Mouse (Mus musculus): ENCODE measurements around the gene Gnmt. TPM values are rescaled to one million over a fixed set of nuclear protein-coding genes. Genes with fewer than 3 reads are reported as not detected.
"Not testable (repeated sequence)": the region's sequence is repeated elsewhere in the genome, so short reads cannot be mapped to it uniquely, and the experiment has no call there.

The Gnmt gene
- polyA plus RNA-seq (2015; fragmentation: Nextera tagmentation; extraction: Ambion mirVana) = 1.5 and 2.8 TPM in 2 replicates

GRCm38 (mm10) chr17:46728904-46729318 lies at the start of gene Gnmt:
Gene Gnmt, minus strand, starts transcription at chr17:46729168.
- H3K4me3 ChIP-seq (replicated peaks) = peak within 1 kb of the TSS; percentile 20
- peaks cover 24% of the 10 kb centered on the region for H3K36me3 ChIP-seq
- H3K27ac ChIP-seq = no peak within 1 kb of the TSS
- no peaks in the 10 kb centered on the region for H3K9me3 ChIP-seq (replicated peaks)
- peak; percentile 62; the same call in 1 of the 2 replicates for ATAC-seq (replicated peaks; ENCODE audit: low FRiP score)
- peak within 1 kb of the TSS; percentile 52 for H3K4me2 ChIP-seq
- peaks cover 16% of the 10 kb centered on the region for H3K27me3 ChIP-seq
- H3K4me1 ChIP-seq = peaks cover 7% of the 10 kb centered on the region
- no peak within 1 kb of the TSS; the same call in 1 of the 2 replicates for H3K9ac ChIP-seq
- WGBS = 15% methylated on average over 24 of the region's 24 CpGs

GRCm38 (mm10) chr17:46776087-46776486 lies 47.1 kb upstream of the Gnmt start:
- Histone ChIP-seq H3K4me3 (replicated peaks) (no peak overlapping the region), H3K27me3 (no peaks in the 10 kb centered on the region), H3K9me3 (replicated peaks) (no peaks in the 10 kb centered on the region), H3K27ac (no peak overlapping the region), H3K4me2 (no peak overlapping the region), H3K9ac (no peak overlapping the region), H3K36me3 (peaks cover 69% of the 10 kb centered on the region), H3K4me1 (peaks cover 30% of the 10 kb centered on the region)
- 80% methylated on average over 3 of the region's 3 CpGs for WGBS
- ATAC-seq (replicated peaks; ENCODE audit: low FRiP score) = no peak

GRCm38 (mm10) chr17:46775070-46775469 lies 46.1 kb upstream of the Gnmt start:
- no peaks in the 10 kb centered on the region for H3K9me3 ChIP-seq (replicated peaks)
- ATAC-seq (replicated peaks; ENCODE audit: low FRiP score) = no peak
- no peak overlapping the region for H3K9ac ChIP-seq
- WGBS = 96% methylated on average over 9 of the region's 9 CpGs
- no peaks in the 10 kb centered on the region for H3K27me3 ChIP-seq
- no peak overlapping the region for H3K4me3 ChIP-seq (replicated peaks)
- H3K4me2 ChIP-seq = no peak overlapping the region
- peaks cover 61% of the 10 kb centered on the region for H3K36me3 ChIP-seq
- no peak overlapping the region for H3K27ac ChIP-seq
- peaks cover 24% of the 10 kb centered on the region for H3K4me1 ChIP-seq

GRCm38 (mm10) chr17:46774131-46774472 lies 45.1 kb upstream of the Gnmt start:
- Histone ChIP-seq H3K27ac (no peak overlapping the region; the same call in 1 of the 2 replicates), H3K27me3 (no peaks in the 10 kb centered on the region), H3K4me3 (replicated peaks) (peak overlapping the region; percentile 96), H3K4me2 (peak overlapping the region; percentile 75), H3K9ac (no peak overlapping the region), H3K4me1 (peaks cover 19% of the 10 kb centered on the region), H3K9me3 (replicated peaks) (no peaks in the 10 kb centered on the region), H3K36me3 (peaks cover 52% of the 10 kb centered on the region)
- no peak for ATAC-seq (replicated peaks; ENCODE audit: low FRiP score)
- WGBS = 40% methylated on average over 2 of the region's 2 CpGs

GRCm38 (mm10) chr17:46773278-46774130 lies 44.5 kb upstream of the Gnmt start:
- no peaks in the 10 kb centered on the region for H3K9me3 ChIP-seq (replicated peaks)
- no peaks in the 10 kb centered on the region for H3K27me3 ChIP-seq
- peak overlapping the region; percentile 96 for H3K4me3 ChIP-seq (replicated peaks)
- H3K9ac ChIP-seq = peak overlapping the region; percentile 93
- ATAC-seq (replicated peaks; ENCODE audit: low FRiP score) = no peak
- H3K36me3 ChIP-seq = peaks cover 46% of the 10 kb centered on the region
- 8% methylated on average over 19 of the region's 20 CpGs for WGBS
- peak overlapping the region; percentile 94 for H3K27ac ChIP-seq
- H3K4me2 ChIP-seq = peak overlapping the region; percentile 75
- H3K4me1 ChIP-seq = peaks cover 19% of the 10 kb centered on the region

- H3K9me3 ChIP-seq (replicated peaks) = no peaks in the 10 kb centered on the region
- H3K9ac ChIP-seq = peak within 1 kb of the TSS; percentile 93
- peak within 1 kb of the TSS; percentile 75 for H3K4me2 ChIP-seq
- peak within 1 kb of the TSS; percentile 96 for H3K4me3 ChIP-seq (replicated peaks)
- peak; percentile 87 for ATAC-seq (replicated peaks; ENCODE audit: low FRiP score)
- peaks cover 37% of the 10 kb centered on the region for H3K36me3 ChIP-seq
- H3K4me1 ChIP-seq = peaks cover 24% of the 10 kb centered on the region
- whole genome bisulfite sequencing = under 1% methylated on average over 50 of the region's 50 CpGs
- H3K27me3 ChIP-seq = no peaks in the 10 kb centered on the region
- H3K27ac ChIP-seq = peak within 1 kb of the TSS; percentile 94
Measured at GRCm38 (mm10) chr17:46772404-46773277, 43.7 kb upstream of the Gnmt start, which contains the start of gene 2310039H08Rik. Gene 2310039H08Rik, plus strand, starts transcription at chr17:46772635.

GRCm38 (mm10) chr17:46772038-46772403 lies 43.1 kb upstream of the Gnmt start:
- H3K36me3 ChIP-seq = peaks cover 31% of the 10 kb centered on the region
- H3K9ac ChIP-seq = peak overlapping the region; percentile 93
- no peaks in the 10 kb centered on the region for H3K9me3 ChIP-seq (replicated peaks)
- WGBS = 4% methylated on average over 5 of the region's 5 CpGs
- H3K27me3 ChIP-seq = no peaks in the 10 kb centered on the region
- peak overlapping the region; percentile 96 for H3K4me3 ChIP-seq (replicated peaks)
- peak overlapping the region; percentile 75 for H3K4me2 ChIP-seq
- H3K27ac ChIP-seq = peak overlapping the region; percentile 94
- ATAC-seq (replicated peaks; ENCODE audit: low FRiP score) = no peak
- H3K4me1 ChIP-seq = peaks cover 24% of the 10 kb centered on the region

- peaks cover 24% of the 10 kb centered on the region for H3K4me1 ChIP-seq
- peak overlapping the region; percentile 75 for H3K4me2 ChIP-seq
- no peak for ATAC-seq (replicated peaks; ENCODE audit: low FRiP score)
- no peaks in the 10 kb centered on the region for H3K9me3 ChIP-seq (replicated peaks)
- H3K36me3 ChIP-seq = peaks cover 27% of the 10 kb centered on the region
- 61% methylated on average over 17 of the region's 17 CpGs for WGBS
- H3K27me3 ChIP-seq = no peaks in the 10 kb centered on the region
- peak overlapping the region; percentile 96 for H3K4me3 ChIP-seq (replicated peaks)
- 0 out of 2 replicates have a peak overlapping the region, but pooled peaks have one; percentile 93 for H3K9ac ChIP-seq
- H3K27ac ChIP-seq = peak overlapping the region; percentile 94; the same call in 1 of the 2 replicates
Measured at GRCm38 (mm10) chr17:46771616-46772015, 42.6 kb upstream of the Gnmt start.

- Histone ChIP-seq H3K9ac (no peak overlapping the region), H3K4me3 (replicated peaks) (no peak overlapping the region), H3K27ac (no peak overlapping the region), H3K4me1 (peaks cover 24% of the 10 kb centered on the region), H3K27me3 (no peaks in the 10 kb centered on the region), H3K4me2 (no peak overlapping the region), H3K9me3 (replicated peaks) (no peaks in the 10 kb centered on the region), H3K36me3 (peaks cover 21% of the 10 kb centered on the region)
- ATAC-seq (replicated peaks; ENCODE audit: low FRiP score) = no peak
- 86% methylated on average over 4 of the region's 4 CpGs for whole genome bisulfite sequencing
Measured at GRCm38 (mm10) chr17:46771025-46771424, 42.1 kb upstream of the Gnmt start.

GRCm38 (mm10) chr17:46770546-46770945 lies 41.6 kb upstream of the Gnmt start:
- H3K36me3 ChIP-seq = peaks cover 16% of the 10 kb centered on the region
- no peak overlapping the region for H3K4me2 ChIP-seq
- WGBS = 92% methylated on average over 11 of the region's 11 CpGs
- ATAC-seq (replicated peaks; ENCODE audit: low FRiP score) = no peak
- H3K9me3 ChIP-seq (replicated peaks) = no peaks in the 10 kb centered on the region
- no peak overlapping the region for H3K27ac ChIP-seq
- no peaks in the 10 kb centered on the region for H3K27me3 ChIP-seq
- H3K4me1 ChIP-seq = peaks cover 24% of the 10 kb centered on the region
- H3K4me3 ChIP-seq (replicated peaks) = no peak overlapping the region
- H3K9ac ChIP-seq = no peak overlapping the region

- Histone ChIP-seq H3K27ac (peak overlapping the region; percentile 45; the same call in 1 of the 2 replicates), H3K36me3 (no peaks in the 10 kb centered on the region), H3K9ac (no peak overlapping the region), H3K4me2 (no peak overlapping the region), H3K4me3 (replicated peaks) (no peak overlapping the region), H3K9me3 (replicated peaks) (no peaks in the 10 kb centered on the region), H3K27me3 (no peaks in the 10 kb centered on the region), H3K4me1 (peaks cover 12% of the 10 kb centered on the region)
- ATAC-seq (replicated peaks; ENCODE audit: low FRiP score) = no peak
- WGBS = 45% methylated on average over 8 of the region's 8 CpGs
Measured at GRCm38 (mm10) chr17:46767868-46768267, 38.9 kb upstream of the Gnmt start.

GRCm38 (mm10) chr17:46764916-46765315 lies 35.9 kb upstream of the Gnmt start:
- not testable (repeated sequence) for ATAC-seq (replicated peaks; ENCODE audit: low FRiP score)
- WGBS = 71% methylated on average over 9 of the region's 9 CpGs

More at GRCm38 (mm10) chr17:46764916-46765315, 35.9 kb upstream of the Gnmt start:
- H3K9me3 ChIP-seq (replicated peaks); H3K4me2 ChIP-seq; H3K9ac ChIP-seq; H3K4me3 ChIP-seq (replicated peaks); H3K27ac ChIP-seq; H3K4me1 ChIP-seq; H3K27me3 ChIP-seq; H3K36me3 ChIP-seq: not testable (repeated sequence)

All from kidney, embryonic 15.5 days (tissue).